Mouse (Mus musculus) bone marrow macrophage, adult 2 months (primary cell): Measurements from ENCODE around the gene Aldh3b3. TPM values are rescaled to one million over a fixed set of nuclear protein-coding genes. Genes with fewer than 3 reads are reported as not detected.

Experiments
- H3K27ac ChIP-seq: 2 replicates; pipeline ENCODE4 v1.5.1; 2012; ENCODE audit warnings: low read depth, low read length; ENCODE audit not compliant: insufficient read depth
- H3K4me1 ChIP-seq: 2 replicates; pipeline ENCODE4 v1.6.1; 2012; ENCODE audit warnings: low read length; ENCODE audit not compliant: control insufficient read depth, insufficient read depth
- H3K4me3 ChIP-seq: 2 replicates; pipeline ENCODE4 v1.5.1; 2012; ENCODE audit warnings: mild to moderate bottlenecking, low read length, moderate library complexity; ENCODE audit not compliant: insufficient read depth
- CTCF ChIP-seq: IDR thresholded peaks from 2 replicates; pipeline ENCODE4 v1.5.1; 2012; ENCODE audit warnings: low read depth, mild to moderate bottlenecking, low read length, moderate library complexity
- POLR2A ChIP-seq: IDR thresholded peaks from 2 replicates; pipeline ENCODE4 v1.6.1; 2012; ENCODE audit warnings: mild to moderate bottlenecking, low read depth, low read length, borderline replicate concordance
- polyA plus RNA-seq: library from polyadenylated mRNA; stranded (reverse); fragments of >200 nt; gene quantifications from 2 replicates; pipeline ENCODE4 v1.2.4, GENCODE M21; 2012; ENCODE audit not compliant: missing spikeins, insufficient read depth, insufficient read length

Gene Aldh3b3
- polyA plus RNA-seq, 1 experiment: not detected

- TF ChIP-seq POLR2A (no peak; the same call in 1 of the 2 replicates), CTCF (no peak)
- Histone ChIP-seq H3K27ac (peak within 1 kb of the TSS; percentile 97), H3K4me3 (peak within 1 kb of the TSS; percentile 87), H3K4me1 (peaks cover 46% of the 10 kb centered on the region)
These were observed 23.2 kb upstream of the Aldh3b3 start, which contains the start of gene Unc93b1 for GRCm38 (mm10) chr19:3935032-3935895. Gene Unc93b1 (plus strand): TSS chr19:3935186.

GRCm38 (mm10) chr19:3935896-3936850, 22.3 kb upstream of the Aldh3b3 start:
- TF ChIP-seq CTCF: no peak
- H3K4me1 ChIP-seq: peaks cover 44% of the 10 kb centered on the region
- peak overlapping the region; percentile 87 for H3K4me3 ChIP-seq
- H3K27ac ChIP-seq: peak overlapping the region; percentile 97

GRCm38 (mm10) chr19:3942315-3942714, 16.1 kb upstream of the Aldh3b3 start:
- Histone ChIP-seq H3K4me1 (peaks cover 15% of the 10 kb centered on the region), H3K27ac (no peak overlapping the region), H3K4me3 (no peak overlapping the region)
- TF ChIP-seq CTCF: no peak
- TF ChIP-seq POLR2A: no peak

- Histone ChIP-seq H3K4me1 (peaks cover 8% of the 10 kb centered on the region; the same call in 1 of the 2 replicates), H3K27ac (no peak overlapping the region), H3K4me3 (no peak overlapping the region)
- TF ChIP-seq CTCF (no peak), POLR2A (no peak)
These were observed 15.3 kb upstream of the Aldh3b3 start for GRCm38 (mm10) chr19:3942986-3943735.

- no peak for TF ChIP-seq CTCF
- TF ChIP-seq POLR2A: no peak
- Histone ChIP-seq H3K27ac (no peak overlapping the region), H3K4me3 (no peak overlapping the region), H3K4me1 (peaks cover 19% of the 10 kb centered on the region)
These were observed 12.4 kb upstream of the Aldh3b3 start for GRCm38 (mm10) chr19:3945872-3946564.

GRCm38 (mm10) chr19:3946715-3947114, 11.7 kb upstream of the Aldh3b3 start:
- H3K4me3 ChIP-seq: no peak overlapping the region
- TF ChIP-seq POLR2A (no peak), CTCF (peak; percentile 42; the same call in 1 of the 2 replicates)
- H3K27ac ChIP-seq: no peak overlapping the region
- H3K4me1 ChIP-seq: peaks cover 24% of the 10 kb centered on the region

- Histone ChIP-seq H3K4me3 (no peak overlapping the region), H3K4me1 (peaks cover 23% of the 10 kb centered on the region), H3K27ac (no peak overlapping the region)
- TF ChIP-seq CTCF (no peak), POLR2A (no peak)
These were observed 10.6 kb upstream of the Aldh3b3 start for GRCm38 (mm10) chr19:3947813-3948212.

GRCm38 (mm10) chr19:3948546-3948945, 9.9 kb upstream of the Aldh3b3 start:
- no peak overlapping the region for H3K27ac ChIP-seq
- H3K4me1 ChIP-seq: peaks cover 23% of the 10 kb centered on the region
- TF ChIP-seq CTCF: no peak
- no peak for TF ChIP-seq POLR2A
- no peak overlapping the region for H3K4me3 ChIP-seq
